Mouse (Mus musculus): ENCODE data around the gene Grid1.

- TF ChIP-seq CTCF (conservative IDR thresholded peaks at IDR 0.05; ENCODE audit: insufficient read depth, insufficient read length, low read depth, low read length) (peak; percentile 90), POLR2A (IDR thresholded peaks at IDR 0.05; ENCODE audit: low read depth, low read length) (no peak)
Measured at GRCm38 (mm10) chr14:34810763-34811489, 9.0 kb upstream of the Grid1 start.

Data from kidney, adult 2 months (tissue).